Mouse (Mus musculus): ENCODE results near the gene Bloc1s3.

Bloc1s3 gene

DNA sequence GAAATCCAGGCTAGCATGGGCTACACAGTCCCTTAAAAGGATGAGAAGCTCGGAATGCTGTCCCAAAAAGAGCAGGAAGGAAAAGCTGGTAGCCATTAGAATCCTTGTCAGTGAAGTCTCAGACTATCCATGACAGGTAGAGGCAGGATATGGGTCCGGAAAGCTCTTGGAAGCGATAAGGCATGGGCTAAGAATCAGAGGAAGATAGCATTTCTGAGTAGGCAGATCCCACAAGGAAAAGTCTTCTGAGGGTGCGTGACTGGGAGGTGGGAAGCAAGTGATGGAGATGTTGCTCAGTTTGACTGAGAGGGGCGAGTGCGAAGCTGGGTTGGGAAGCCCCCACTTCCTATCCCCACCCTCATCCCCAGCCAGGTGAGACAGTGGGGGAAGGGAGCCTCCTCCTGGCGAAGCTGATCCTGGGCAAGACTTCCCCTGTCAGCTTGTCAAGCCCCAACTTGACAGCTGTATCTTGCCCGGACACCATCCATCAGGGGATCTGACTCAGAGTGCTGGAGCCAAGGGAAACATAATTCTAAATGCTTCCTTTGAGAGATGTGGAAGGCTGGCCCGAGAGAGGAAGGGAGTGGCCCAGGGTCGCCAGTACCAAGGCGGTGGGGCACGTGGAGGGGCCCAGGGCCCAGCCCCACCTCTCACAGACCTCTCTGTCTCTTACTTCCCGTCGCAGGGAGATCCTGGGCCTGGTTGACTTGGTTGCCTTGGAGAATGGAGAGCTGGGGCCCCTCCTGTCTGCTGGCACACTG is 30.4 kb downstream of the Bloc1s3 start:
- no peak for DNase-seq (ENCODE audit: low spot score)

DNA sequence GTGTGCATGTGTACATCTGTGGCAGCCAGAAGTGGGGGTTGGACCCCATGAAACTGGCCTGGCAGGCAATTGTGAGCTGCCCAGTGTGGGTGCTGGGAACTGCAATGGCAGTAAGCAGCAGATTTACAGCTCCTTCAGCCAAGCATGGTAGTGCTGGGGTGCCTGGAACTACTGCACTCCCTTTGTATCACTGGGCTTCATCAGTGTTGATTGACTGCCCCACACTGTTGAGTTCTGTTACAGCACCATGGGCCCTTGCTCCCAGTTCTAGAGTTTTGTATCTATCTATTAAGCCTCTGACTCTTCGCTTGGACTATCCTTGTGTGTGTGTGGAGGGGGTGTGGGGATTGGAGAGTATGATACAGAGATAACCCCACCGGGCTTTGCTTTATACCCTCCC is 31.1 kb downstream of the Bloc1s3 start:
- DNase-seq (ENCODE audit: low spot score): no peak

GRCm38 (mm10) chr7:19473875-19474443 is 34.2 kb downstream of the Bloc1s3 start:
- DNase-seq (ENCODE audit: low spot score): peak; percentile 18

DNA sequence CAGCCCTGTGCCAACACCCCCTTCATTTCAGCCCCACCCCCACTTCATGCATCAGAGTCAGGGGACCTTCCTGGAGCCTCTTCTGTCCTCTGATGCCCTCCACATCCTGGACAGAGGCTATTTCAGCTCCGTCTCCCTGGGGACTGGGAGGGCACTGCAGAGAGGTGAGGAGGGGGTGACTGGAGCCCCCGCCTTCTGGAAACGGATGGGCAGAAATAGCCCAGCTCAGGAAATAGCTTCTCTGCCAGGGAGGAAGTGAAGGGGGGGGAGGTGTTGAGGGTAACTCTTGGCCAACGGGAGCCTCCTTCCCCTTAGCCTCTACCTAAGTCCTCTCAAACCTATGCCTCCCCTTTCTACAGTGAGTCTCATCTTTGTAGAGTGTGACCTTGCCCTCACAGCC is 35.8 kb downstream of the Bloc1s3 start:
- no peak for DNase-seq (ENCODE audit: low spot score)

GRCm38 (mm10) chr7:19470308-19470707 is 37.9 kb downstream of the Bloc1s3 start:
- DNase-seq (ENCODE audit: low spot score): no peak

DNA sequence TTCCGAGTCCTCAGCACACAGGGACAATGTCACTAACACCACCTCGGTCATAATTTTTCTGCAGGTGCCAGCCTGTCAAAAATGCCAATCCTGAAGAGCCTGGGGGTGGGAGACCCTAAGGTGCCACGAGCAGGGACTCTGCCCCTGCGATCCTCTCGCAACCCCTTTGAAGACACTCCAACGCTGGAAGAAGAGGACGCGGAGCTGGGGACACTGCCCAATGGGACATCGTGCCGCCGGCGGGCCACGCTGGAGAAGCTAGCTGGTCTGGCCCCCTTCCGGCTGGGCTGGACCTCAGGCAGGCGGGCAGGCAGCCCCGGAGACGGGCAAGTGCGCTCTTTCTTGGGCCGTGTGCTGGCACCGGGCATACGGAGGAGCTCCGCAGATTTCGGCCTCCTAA is 38.8 kb downstream of the Bloc1s3 start:
- no peak for DNase-seq (ENCODE audit: low spot score)

DNA sequence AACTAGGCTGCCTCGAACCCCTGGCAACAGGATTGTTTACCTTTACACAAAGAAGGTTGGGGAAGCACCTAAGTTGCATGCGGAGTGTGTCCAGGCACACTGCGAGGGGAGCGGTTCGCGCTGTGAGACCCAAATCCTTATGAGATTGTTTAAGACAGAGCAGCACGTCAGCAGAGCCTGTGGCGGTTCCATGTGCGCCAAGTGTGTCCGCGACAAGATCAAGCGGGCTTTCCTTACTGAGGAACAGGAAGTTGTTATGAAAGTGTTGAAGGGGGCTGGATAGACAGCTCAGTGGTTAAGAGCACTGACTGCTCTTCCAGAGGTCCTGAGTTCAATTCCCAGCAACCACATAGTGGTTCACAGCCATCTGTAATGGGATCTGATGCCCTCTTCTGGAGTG is 39.9 kb downstream of the Bloc1s3 start:
- DNase-seq (ENCODE audit: low spot score): no peak

GRCm38 (mm10) chr7:19467638-19468037 is 40.5 kb downstream of the Bloc1s3 start:
- DNase-seq (ENCODE audit: low spot score): no peak

GRCm38 (mm10) chr7:19466602-19467145 is 41.5 kb downstream of the Bloc1s3 start:
- no peak for DNase-seq (ENCODE audit: low spot score)

DNA sequence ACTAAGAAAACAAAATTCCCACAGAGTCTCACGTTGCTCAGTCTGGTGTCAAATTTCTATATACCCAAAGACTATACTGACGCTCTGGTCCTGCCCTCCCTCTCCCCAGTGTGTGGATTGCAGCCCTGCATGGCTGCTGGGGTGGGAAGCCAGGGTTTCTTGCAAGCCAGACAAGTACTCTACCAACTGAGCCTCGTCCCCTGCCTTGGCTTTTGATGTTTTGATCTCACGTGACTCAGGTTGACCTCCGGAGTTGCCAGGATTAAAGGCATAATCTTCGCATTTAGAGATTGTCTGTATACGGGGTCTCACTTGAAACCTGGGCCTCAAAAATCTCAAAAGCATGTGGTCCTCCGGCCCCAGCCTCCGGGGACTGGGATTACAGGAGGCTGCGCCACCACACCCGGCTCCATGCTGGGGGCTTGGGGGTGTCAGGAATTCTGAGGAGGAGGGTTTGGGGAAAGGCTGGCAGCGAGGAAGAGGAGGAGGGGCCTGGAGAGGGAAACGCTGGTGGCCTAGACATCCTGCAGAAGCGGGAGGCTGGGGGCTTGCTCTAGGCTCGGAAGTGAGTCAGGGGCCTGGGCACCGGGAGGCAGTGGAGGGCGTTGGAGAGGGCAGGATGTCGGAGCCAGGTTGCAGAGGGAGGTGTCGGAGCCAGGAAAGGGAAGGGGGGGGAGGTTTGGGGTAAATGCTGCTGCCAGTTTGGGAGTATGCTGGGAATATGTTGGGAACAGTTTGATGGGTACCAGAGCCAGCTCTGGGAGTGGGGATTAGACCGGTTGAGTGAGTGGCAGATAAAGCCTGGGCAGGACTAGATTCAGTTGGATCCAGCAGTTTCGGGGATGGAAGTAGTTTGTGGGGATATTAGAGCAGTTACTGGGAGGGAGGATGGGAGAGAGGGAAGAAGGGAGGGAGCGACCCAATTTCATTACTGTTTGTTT is 43.5 kb downstream of the Bloc1s3 start:
- no peak for DNase-seq (ENCODE audit: low spot score)

- no peak for DNase-seq (ENCODE audit: low spot score)
These were observed 45.2 kb downstream of the Bloc1s3 start, which contains the start of gene Exoc3l2 for GRCm38 (mm10) chr7:19462884-19463381. Gene Exoc3l2, plus strand, starts transcription at chr7:19463331.

- no peak for DNase-seq (ENCODE audit: low spot score)
These were observed 45.7 kb downstream of the Bloc1s3 start for GRCm38 (mm10) chr7:19462443-19462842.

- DNase-seq (ENCODE audit: low spot score): peak; percentile 56
These were observed 46.7 kb downstream of the Bloc1s3 start for GRCm38 (mm10) chr7:19461488-19461887.

GRCm38 (mm10) chr7:19460500-19460899 is 47.7 kb downstream of the Bloc1s3 start:
- DNase-seq (ENCODE audit: low spot score): no peak

GRCm38 (mm10) chr7:19459144-19459870 is 48.9 kb downstream of the Bloc1s3 start:
- DNase-seq (ENCODE audit: low spot score): no peak

- peak; percentile 65 for DNase-seq (ENCODE audit: low spot score)
These were observed 49.5 kb downstream of the Bloc1s3 start, which contains the start of gene Mark4 for GRCm38 (mm10) chr7:19458591-19459111. Gene Mark4, minus strand, starts transcription at chr7:19458821.

DNA sequence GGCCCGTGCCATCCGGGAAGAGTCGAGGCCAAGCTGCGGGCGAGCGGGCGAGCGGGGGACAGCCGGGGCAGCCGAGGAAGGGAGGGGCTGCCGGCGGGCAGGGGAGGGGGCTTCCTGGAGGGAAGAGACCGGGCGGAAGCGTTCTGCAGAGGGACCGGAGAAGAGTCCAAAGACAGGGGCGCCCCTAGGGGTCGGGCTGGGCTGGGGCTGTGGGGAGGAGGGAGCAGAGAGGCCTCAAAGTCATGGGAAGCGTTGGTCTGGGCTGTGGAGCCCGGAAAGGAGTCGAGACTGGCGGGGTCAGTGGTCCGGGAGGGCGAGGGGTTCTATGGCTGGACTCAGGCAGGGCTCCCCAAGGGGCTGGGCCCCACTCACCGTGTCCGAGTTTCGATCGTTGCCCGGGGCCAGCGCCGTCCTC is 50.1 kb downstream of the Bloc1s3 start:
- DNase-seq (ENCODE audit: low spot score): peak; percentile 55

DNA sequence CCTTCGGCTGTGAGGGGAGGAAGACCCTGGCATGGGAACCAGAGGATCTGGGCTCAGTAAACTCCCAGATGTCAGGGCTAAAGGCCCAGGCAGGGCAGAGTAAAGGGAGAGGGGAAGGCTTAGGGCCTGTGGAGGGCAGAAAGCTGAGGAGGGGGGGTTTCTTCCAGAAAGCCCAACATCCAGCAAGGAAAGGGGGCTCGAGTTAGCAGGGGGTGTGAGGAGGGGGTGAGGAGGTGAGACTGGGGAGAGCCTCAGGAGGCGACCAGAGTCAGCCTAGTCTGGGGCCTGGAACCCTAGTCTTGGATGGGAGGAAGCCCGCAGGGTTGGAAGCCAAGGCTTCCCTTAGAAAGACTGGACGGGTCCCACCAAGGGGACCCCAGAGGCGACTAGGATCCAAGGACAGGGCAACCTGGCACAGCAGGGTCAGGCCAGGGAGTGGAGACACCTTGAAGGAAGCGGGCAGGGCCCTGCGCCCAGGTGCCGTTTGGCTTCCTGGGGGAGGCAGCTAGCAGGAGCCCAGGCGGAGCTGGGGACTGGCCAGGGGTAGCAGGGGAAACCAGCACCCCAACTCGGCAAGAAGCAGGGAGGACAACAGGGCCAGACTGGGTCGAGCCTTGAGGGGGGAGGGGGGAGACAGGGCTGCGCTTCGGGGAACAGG is 50.6 kb downstream of the Bloc1s3 start:
- DNase-seq (ENCODE audit: low spot score): peak; percentile 16

- no peak for DNase-seq (ENCODE audit: low spot score)
These were observed 51.5 kb downstream of the Bloc1s3 start for GRCm38 (mm10) chr7:19456628-19457027.

- no peak for DNase-seq (ENCODE audit: low spot score)
These were observed 52.2 kb downstream of the Bloc1s3 start for GRCm38 (mm10) chr7:19455819-19456495.

Measured in T-cell, adult 2 months (primary cell).